Mouse (Mus musculus) forebrain, embryonic 16.5 days (tissue): Measurements from ENCODE around the gene S100a11. TPM values are rescaled to one million over a fixed set of nuclear protein-coding genes. Genes with fewer than 3 reads are reported as not detected.
"Not testable (repeated sequence)": the region's sequence is repeated elsewhere in the genome, so short reads cannot be mapped to it uniquely, and the experiment has no call there.

Experiments
- ATAC-seq: fragments of 200-750 bp; cut with Nextera tagmentation; 2 replicates; pipeline ENCODE4 v1.8.0; 2017; ENCODE audit warnings: mild to moderate bottlenecking, moderate library complexity
- H3K27ac ChIP-seq: fragments of 300-500 bp; sonication (generic); 2 replicates; pipeline ENCODE4 v1.5.1; 2014; ENCODE audit warnings: low read length, control low read depth
- H3K27me3 ChIP-seq: fragments of 300-500 bp; sonication (generic); replicated peaks from 2 replicates; pipeline ENCODE4 v1.6.1; 2014; ENCODE audit warnings: low read length; ENCODE audit not compliant: control insufficient read depth, insufficient read depth
- H3K36me3 ChIP-seq: fragments of 300-500 bp; sonication (generic); 2 replicates; pipeline ENCODE4 v1.6.1; 2014; ENCODE audit not compliant: control insufficient read depth, insufficient read depth
- H3K4me1 ChIP-seq: fragments of 300-500 bp; sonication (generic); replicated peaks from 2 replicates; pipeline ENCODE4 v1.6.1; 2014; ENCODE audit warnings: low read length; ENCODE audit not compliant: control insufficient read depth, insufficient read depth
- H3K4me2 ChIP-seq: fragments of 300-500 bp; sonication (generic); 2 replicates; pipeline ENCODE4 v1.6.1; 2014; ENCODE audit warnings: mild to moderate bottlenecking, low read length, control low read depth
- H3K4me3 ChIP-seq: fragments of 300-500 bp; sonication (generic); replicated peaks from 2 replicates; pipeline ENCODE4 v1.5.1; 2014; ENCODE audit warnings: mild to moderate bottlenecking, low read length, control low read depth
- H3K9ac ChIP-seq: fragments of 300-500 bp; sonication (generic); replicated peaks from 2 replicates; pipeline ENCODE4 v1.6.1; 2014; ENCODE audit warnings: low read depth, low read length, control low read depth
- H3K9me3 ChIP-seq: fragments of 300-500 bp; sonication (generic); 2 replicates; pipeline ENCODE4 v1.6.1; 2016; ENCODE audit warnings: low read length; ENCODE audit not compliant: control insufficient read depth
- WGBS: fragments of 180-500 bp; shearing (Covaris S2); extraction: QIAGEN DNeasy Blood & Tissue Kit; methylation state at CpG from one replicate; pipeline ENCODE4 v1.1.7; 2014; 5-methylcytosine and 5-hydroxymethylcytosine counted together
- polyA plus RNA-seq: library from polyadenylated mRNA; unstranded; fragments of >200 nt; fragmentation: Nextera tagmentation; extraction: Ambion mirVana; gene quantifications from 2 replicates; pipeline ENCODE4 v1.2.1, GENCODE M21; 2015

Gene S100a11
- polyA plus RNA-seq: 104 and 129 TPM in 2 replicates

DNA sequence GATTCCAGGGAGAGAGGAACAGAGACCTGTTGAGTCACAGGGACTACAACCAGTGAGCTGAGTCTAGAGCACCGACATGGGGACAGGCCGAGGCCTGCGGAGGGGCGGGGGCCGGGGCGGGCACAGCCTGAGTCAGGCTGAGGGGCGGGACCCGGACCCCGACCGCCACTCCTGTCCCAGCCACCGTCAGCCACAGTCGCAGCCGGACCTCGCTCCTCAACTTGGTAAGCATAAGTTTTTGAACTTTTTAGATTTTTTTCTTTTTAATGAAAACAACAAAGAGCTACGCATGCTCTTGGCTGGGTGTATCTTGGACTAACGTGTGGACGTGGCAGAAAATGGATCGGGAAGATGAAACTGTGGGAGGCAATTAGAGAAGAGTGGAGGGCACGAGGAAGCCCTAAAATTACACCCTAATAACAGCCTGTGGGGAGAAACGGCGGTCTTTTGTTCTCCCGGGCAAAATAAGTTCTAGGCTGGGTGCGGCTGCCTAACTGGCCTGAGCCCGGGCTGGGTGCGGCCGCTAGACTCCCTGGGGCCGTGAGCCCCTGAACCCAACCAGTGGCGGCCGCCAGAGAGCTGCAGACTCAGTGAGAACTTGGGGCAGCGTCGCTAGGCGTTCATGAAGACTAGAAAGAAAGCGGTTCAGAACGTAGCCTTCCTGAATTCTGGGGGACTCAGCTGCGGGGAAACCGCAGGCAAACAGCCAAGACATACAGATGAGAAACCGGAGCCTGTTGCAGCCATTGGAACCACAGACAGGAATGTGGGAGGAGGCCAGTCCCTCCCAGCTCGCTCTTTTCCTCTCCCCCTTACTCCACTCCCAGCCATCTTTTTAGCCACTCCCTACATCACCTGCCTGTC lies at the start of gene S100a11:
Gene S100a11 (plus strand): TSS at position 159 of the 864 bp plus-strand sequence.
- no peak within 1 kb of the TSS for H3K27ac ChIP-seq

DNA sequence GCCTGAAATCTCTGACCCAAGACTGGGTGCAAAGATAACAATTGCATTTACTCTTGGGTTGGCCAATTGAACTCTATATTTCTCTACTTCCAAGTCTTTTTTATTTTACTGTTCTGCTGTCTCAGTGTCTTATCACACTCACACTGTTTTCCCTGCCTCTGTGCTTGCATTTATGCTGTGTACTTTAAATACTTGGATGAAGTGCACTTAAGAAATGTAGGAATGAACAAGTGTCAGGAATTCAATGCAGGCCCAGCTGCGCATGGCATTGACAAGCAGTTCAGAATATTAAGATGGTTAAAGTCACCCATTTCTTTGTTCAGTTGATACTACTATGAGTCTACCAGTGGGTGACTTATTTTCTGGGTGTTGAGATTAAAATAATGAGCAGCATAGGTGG lies 40.2 kb upstream of the S100a11 start:
- Histone ChIP-seq H3K4me1 (no peaks in the 10 kb centered on the region), H3K9ac (no peak overlapping the region), H3K27ac (no peak overlapping the region), H3K4me2 (no peak overlapping the region), H3K36me3 (no peaks in the 10 kb centered on the region), H3K27me3 (no peaks in the 10 kb centered on the region), H3K4me3 (no peak overlapping the region), H3K9me3 (no peaks in the 10 kb centered on the region)
- ATAC-seq: no peak
- 90% methylated on average over 1 of the region's 1 CpGs for WGBS

More for the DNA sequence above, at the start of gene S100a11:
- Histone ChIP-seq H3K9ac (peak within 1 kb of the TSS; percentile 55), H3K27me3 (no peaks in the 10 kb centered on the region), H3K4me1 (peaks cover 10% of the 10 kb centered on the region), H3K36me3 (no peaks in the 10 kb centered on the region), H3K9me3 (no peaks in the 10 kb centered on the region), H3K4me3 (peak within 1 kb of the TSS; percentile 48), H3K4me2 (peak within 1 kb of the TSS; percentile 81)
- ATAC-seq: peak; percentile 93
- under 1% methylated on average over 38 of the region's 38 CpGs for WGBS

GRCm38 (mm10) chr3:93481982-93482616 lies 38.2 kb upstream of the S100a11 start:
- Histone ChIP-seq H3K4me2 (no peak overlapping the region), H3K36me3 (no peaks in the 10 kb centered on the region), H3K4me1 (no peaks in the 10 kb centered on the region), H3K9ac (no peak overlapping the region), H3K4me3 (no peak overlapping the region), H3K27me3 (no peaks in the 10 kb centered on the region), H3K27ac (no peak overlapping the region), H3K9me3 (no peaks in the 10 kb centered on the region)
- WGBS: 88% methylated on average over 2 of the region's 2 CpGs
- ATAC-seq: no peak

DNA sequence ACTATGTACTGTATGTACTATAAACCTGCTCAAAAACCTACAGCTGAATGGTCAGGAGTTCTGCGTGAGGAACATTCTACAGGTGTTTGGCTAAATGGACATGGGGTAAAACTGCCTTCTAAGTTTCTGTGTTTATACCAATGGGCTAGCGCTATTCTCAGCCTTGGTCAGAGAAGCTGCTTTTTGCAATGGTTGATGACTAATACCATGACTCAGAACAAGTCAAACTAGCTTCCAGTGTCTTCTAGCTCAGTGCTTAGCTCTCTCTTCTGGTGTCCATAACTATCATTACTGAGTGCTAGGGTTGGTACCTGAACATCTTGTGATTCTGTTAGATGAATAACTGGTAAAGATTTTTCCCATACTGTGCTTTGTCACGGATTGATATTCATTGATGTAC lies 34.7 kb upstream of the S100a11 start:
- Histone ChIP-seq H3K4me2 (no peak overlapping the region), H3K27me3 (no peaks in the 10 kb centered on the region), H3K9me3 (no peaks in the 10 kb centered on the region), H3K4me3 (no peak overlapping the region), H3K36me3 (no peaks in the 10 kb centered on the region), H3K4me1 (no peaks in the 10 kb centered on the region), H3K9ac (no peak overlapping the region), H3K27ac (no peak overlapping the region)
- ATAC-seq: no peak
- 91% methylated on average over 3 of the region's 3 CpGs for WGBS

- Histone ChIP-seq H3K4me2 (no peak overlapping the region), H3K36me3 (no peaks in the 10 kb centered on the region), H3K4me3 (no peak overlapping the region), H3K27ac (no peak overlapping the region), H3K4me1 (no peaks in the 10 kb centered on the region), H3K9ac (no peak overlapping the region), H3K27me3 (no peaks in the 10 kb centered on the region), H3K9me3 (no peaks in the 10 kb centered on the region)
- no peak for ATAC-seq
- WGBS: 85% methylated on average over 2 of the region's 2 CpGs
These were observed 31.7 kb upstream of the S100a11 start for GRCm38 (mm10) chr3:93488541-93488940.

DNA sequence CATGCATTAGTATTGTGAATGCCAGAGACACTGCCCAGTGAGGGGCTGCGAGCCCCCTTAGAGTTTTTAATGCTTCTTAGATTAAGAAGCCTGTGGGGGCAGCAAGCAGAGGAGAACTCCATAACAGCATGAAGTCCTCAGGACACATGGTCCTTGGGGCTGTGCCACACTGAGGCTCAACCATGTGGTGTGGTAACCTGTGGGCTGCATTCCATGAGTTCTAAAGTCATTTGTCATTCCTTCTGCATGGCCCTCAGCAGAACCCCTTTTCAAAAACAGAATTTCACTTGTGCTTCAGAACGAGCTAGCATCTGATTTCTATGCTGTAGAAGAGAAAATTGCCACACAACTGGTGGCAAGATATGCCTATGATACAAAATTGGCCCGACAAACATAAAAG lies 28.1 kb upstream of the S100a11 start:
- WGBS: 85% methylated on average over 3 of the region's 3 CpGs
- ATAC-seq: no peak
- H3K36me3 ChIP-seq: no peaks in the 10 kb centered on the region

GRCm38 (mm10) chr3:93493992-93494391 lies 26.3 kb upstream of the S100a11 start:
- H3K9ac ChIP-seq: no peak overlapping the region
- H3K4me3 ChIP-seq: no peak overlapping the region
- WGBS: under 1% methylated on average over 4 of the region's 4 CpGs
- H3K36me3 ChIP-seq: no peaks in the 10 kb centered on the region
- no peaks in the 10 kb centered on the region for H3K9me3 ChIP-seq
- no peaks in the 10 kb centered on the region for H3K4me1 ChIP-seq
- no peaks in the 10 kb centered on the region for H3K27me3 ChIP-seq
- H3K4me2 ChIP-seq: no peak overlapping the region
- no peak overlapping the region for H3K27ac ChIP-seq
- peak; percentile 96 for ATAC-seq

More for the DNA sequence above, 28.1 kb upstream of the S100a11 start:
- H3K4me1 ChIP-seq: no peaks in the 10 kb centered on the region
- no peak overlapping the region for H3K27ac ChIP-seq
- no peak overlapping the region for H3K4me2 ChIP-seq
- H3K4me3 ChIP-seq: no peak overlapping the region
- H3K9me3 ChIP-seq: no peaks in the 10 kb centered on the region
- H3K27me3 ChIP-seq: no peaks in the 10 kb centered on the region
- H3K9ac ChIP-seq: no peak overlapping the region

GRCm38 (mm10) chr3:93494774-93495173 lies 25.5 kb upstream of the S100a11 start:
- 29% methylated on average over 5 of the region's 5 CpGs for WGBS

GRCm38 (mm10) chr3:93497131-93497530 lies 23.2 kb upstream of the S100a11 start:
- H3K27ac ChIP-seq: no peak overlapping the region
- H3K9me3 ChIP-seq: no peaks in the 10 kb centered on the region
- ATAC-seq: no peak
- H3K4me2 ChIP-seq: no peak overlapping the region
- no peaks in the 10 kb centered on the region for H3K36me3 ChIP-seq
- H3K27me3 ChIP-seq: no peaks in the 10 kb centered on the region
- no peak overlapping the region for H3K4me3 ChIP-seq
- no peaks in the 10 kb centered on the region for H3K4me1 ChIP-seq
- no peak overlapping the region for H3K9ac ChIP-seq
- 95% methylated on average over 3 of the region's 3 CpGs for WGBS

More at GRCm38 (mm10) chr3:93494774-93495173, 25.5 kb upstream of the S100a11 start:
- H3K27ac ChIP-seq, H3K4me3 ChIP-seq, ATAC-seq, H3K9ac ChIP-seq, H3K27me3 ChIP-seq, H3K9me3 ChIP-seq, H3K4me1 ChIP-seq, H3K4me2 ChIP-seq, H3K36me3 ChIP-seq: not testable (repeated sequence)
